Mouse (Mus musculus) myocyte (in vitro differentiated cells): Measurements from ENCODE around the gene H2-DMa.

Source experiments
- E2F4 ChIP-seq: IDR thresholded peaks from one replicate; pipeline ENCODE4 v1.6.1; 2011; ENCODE audit warnings: mild to moderate bottlenecking, control low read depth, moderate library complexity; ENCODE audit not compliant: insufficient read depth
- MYOG ChIP-seq, 3 experiments: IDR thresholded peaks; one replicate each; pipeline ENCODE4 v1.6.1; 2011; ENCODE audit warnings: control low read depth in 2 of 3, low read depth in 2 of 3, mild to moderate bottlenecking in 2 of 3; ENCODE audit not compliant: insufficient read length in 2 of 3, control insufficient read depth in 1 of 3, insufficient read depth in 1 of 3
- POLR2A ChIP-seq: IDR thresholded peaks from one replicate; pipeline ENCODE4 v1.6.1; 2011; ENCODE audit warnings: low read depth, mild to moderate bottlenecking, control low read depth, moderate library complexity; ENCODE audit not compliant: insufficient read length
- POLR2AphosphoS2 ChIP-seq: IDR thresholded peaks from one replicate; pipeline ENCODE4 v1.6.1; 2011; ENCODE audit warnings: low read depth, control low read depth; ENCODE audit not compliant: insufficient read length
- TCF12 ChIP-seq: IDR thresholded peaks from one replicate; pipeline ENCODE4 v1.6.1; 2011; ENCODE audit warnings: mild to moderate bottlenecking, control low read depth; ENCODE audit not compliant: poor library complexity, insufficient read depth, severe bottlenecking
- USF1 ChIP-seq: IDR thresholded peaks from one replicate; pipeline ENCODE4 v1.6.1; 2011; ENCODE audit warnings: low read depth, mild to moderate bottlenecking, control low read depth, moderate library complexity

DNA sequence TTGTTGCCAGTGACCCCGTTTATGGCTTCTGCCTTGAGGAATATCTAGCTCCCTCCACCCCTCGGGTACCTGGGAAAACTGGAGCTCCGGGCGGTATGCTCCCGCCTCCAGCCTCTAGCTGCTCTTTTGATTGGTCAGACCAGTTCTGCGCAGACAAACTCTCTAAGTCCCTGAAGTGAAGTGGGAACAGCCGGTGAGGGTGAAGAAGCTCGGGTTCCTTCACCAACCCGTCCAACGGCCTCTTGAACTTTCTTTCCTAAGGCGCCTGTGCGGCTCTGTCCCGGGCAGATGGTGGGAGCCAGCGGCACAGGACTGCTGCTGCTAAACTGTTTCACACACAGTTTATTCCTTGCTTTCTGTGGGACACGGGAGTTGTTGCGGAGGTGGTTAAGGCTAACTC, 20.1 kb downstream of the H2-DMa start:
- TF ChIP-seq E2F4 (no peak), MYOG (IDR thresholded peaks at IDR 0.05; ENCODE audit: control insufficient read depth in 1 of 3, insufficient read depth in 1 of 3, insufficient read length in 2 of 3, low read depth in 2 of 3) (no peak), POLR2A (no peak), POLR2AphosphoS2 (no peak), USF1 (no peak), TCF12 (no peak)
